In genomic region chr5:126266471-126266870, GRCm38 (mm10) we compare ENCODE assay signal across 28 mouse cellular contexts.
DNase-seq lines count a peak whose midpoint lies in the region; ATAC-seq and TF ChIP-seq lines count a peak whose summit lies in the region.
"Had no signal": no experiment of that assay in that cellular context is flagged by ENCODE, and none has a peak within 500 bp of the region (broad histone marks: within the 10 kb centered on the region; RNA-seq: fewer than 3 reads in every experiment).

No protein-coding gene starts in this region.

- 88% methylated on average over 2 of the region's 2 CpGs for WGBS in midbrain, postnatal 0 days
- WGBS in midbrain, embryonic 16.5 days, result 88% methylated on average over 2 of the region's 2 CpGs

- no peaks in the 10 kb centered on the region for H3K4me1 ChIP-seq in midbrain, postnatal 0 days (ENCODE audit: insufficient read depth, low read length)
- no peaks in the 10 kb centered on the region for H3K4me1 ChIP-seq in midbrain, embryonic 16.5 days (ENCODE audit: control insufficient read depth, insufficient read depth, low read length)
- H3K4me1 ChIP-seq: embryonic facial prominence, embryonic 12.5 days; embryonic facial prominence, embryonic 15.5 days; heart, embryonic 12.5 days; heart, embryonic 15.5 days; hindbrain, embryonic 10.5 days had no signal

- H3K9me3 ChIP-seq in midbrain, postnatal 0 days (ENCODE audit: low read length), result no peaks in the 10 kb centered on the region
- no peaks in the 10 kb centered on the region for H3K9me3 ChIP-seq in midbrain, embryonic 16.5 days (replicated peaks; ENCODE audit: control insufficient read depth, low read length, poor library complexity, severe bottlenecking)
- H3K9me3 ChIP-seq: embryonic facial prominence, embryonic 12.5 days; embryonic facial prominence, embryonic 15.5 days; heart, embryonic 15.5 days; hindbrain, embryonic 10.5 days; hindbrain, embryonic 13.5 days had no signal

- H3K9ac ChIP-seq in midbrain, postnatal 0 days (replicated peaks; ENCODE audit: low read length, poor library complexity, severe bottlenecking), result no peak overlapping the region
- no peak overlapping the region for H3K9ac ChIP-seq in midbrain, embryonic 16.5 days (ENCODE audit: low read depth, low read length)
- H3K9ac ChIP-seq: embryonic facial prominence, embryonic 12.5 days; embryonic facial prominence, embryonic 15.5 days; forebrain, postnatal 0 days; heart, embryonic 12.5 days; heart, embryonic 15.5 days; hindbrain, embryonic 13.5 days had no signal

- peak; percentile 57; the same call in 1 of the 2 replicates for ATAC-seq in frontal cortex, adult (ENCODE audit: low TSS enrichment)
- no peak for ATAC-seq in midbrain, postnatal 0 days (ENCODE audit: low FRiP score)
- no peak for ATAC-seq in midbrain, embryonic 16.5 days
- ATAC-seq: activated CD4-positive, CD25-positive, alpha-beta regulatory T cell, adult 4 months; forebrain, embryonic 14.5 days; forebrain, postnatal 0 days; hindbrain, embryonic 16.5 days had no signal

- H3K4me3 ChIP-seq in midbrain, postnatal 0 days (ENCODE audit: low read depth, low read length), result no peak overlapping the region
- no peak overlapping the region for H3K4me3 ChIP-seq in midbrain, embryonic 16.5 days (ENCODE audit: low read depth, low read length)
- H3K4me3 ChIP-seq: embryonic facial prominence, embryonic 12.5 days; embryonic facial prominence, embryonic 15.5 days; heart, embryonic 12.5 days; heart, embryonic 15.5 days; hindbrain, embryonic 10.5 days; hindbrain, embryonic 13.5 days had no signal

- intact Hi-C loops in left cerebral cortex, postnatal 10 days (cut with DNase I), result no loop called here

- no peaks in the 10 kb centered on the region for H3K36me3 ChIP-seq in midbrain, postnatal 0 days (ENCODE audit: insufficient read depth, low read length)
- H3K36me3 ChIP-seq in midbrain, embryonic 16.5 days (ENCODE audit: control insufficient read depth, insufficient read depth, low read length), result no peaks in the 10 kb centered on the region
- H3K36me3 ChIP-seq: embryonic facial prominence, embryonic 12.5 days; embryonic facial prominence, embryonic 15.5 days; heart, embryonic 12.5 days; heart, embryonic 15.5 days; hindbrain, embryonic 10.5 days; hindbrain, embryonic 13.5 days had no signal

- H3K27me3 ChIP-seq in midbrain, postnatal 0 days (ENCODE audit: insufficient read depth, low read length), result no peaks in the 10 kb centered on the region
- no peaks in the 10 kb centered on the region for H3K27me3 ChIP-seq in midbrain, embryonic 16.5 days (ENCODE audit: control insufficient read depth, insufficient read depth, low read depth, low read length)
- H3K27me3 ChIP-seq: embryonic facial prominence, embryonic 12.5 days; embryonic facial prominence, embryonic 15.5 days; heart, embryonic 12.5 days; heart, embryonic 15.5 days; hindbrain, embryonic 13.5 days had no signal

- no peak overlapping the region for H3K4me2 ChIP-seq in midbrain, postnatal 0 days (ENCODE audit: low read depth, low read length, poor library complexity, severe bottlenecking)
- H3K4me2 ChIP-seq in midbrain, embryonic 16.5 days (ENCODE audit: low read length), result no peak overlapping the region
- H3K4me2 ChIP-seq: embryonic facial prominence, embryonic 12.5 days; embryonic facial prominence, embryonic 15.5 days; heart, embryonic 12.5 days; heart, embryonic 15.5 days; hindbrain, embryonic 13.5 days had no signal

- H3K27ac ChIP-seq in midbrain, postnatal 0 days (ENCODE audit: low read depth, low read length), result no peak overlapping the region
- no peak overlapping the region for H3K27ac ChIP-seq in midbrain, embryonic 16.5 days (ENCODE audit: low read length)
- H3K27ac ChIP-seq: embryonic facial prominence, embryonic 12.5 days; embryonic facial prominence, embryonic 15.5 days; heart, embryonic 15.5 days; hindbrain, embryonic 10.5 days; hindbrain, embryonic 13.5 days had no signal

- TF ChIP-seq CTCF in midbrain, postnatal 0 days (IDR thresholded peaks at IDR 0.05), result no peak

- DNase-seq in frontal cortex, postnatal 25 days (ENCODE audit: low spot score in 2 of 2), result no peak
- DNase-seq in left cerebral cortex, adult 18-20 months (ENCODE audit: low spot score in 2 of 2), result peak; percentile 16 to 33
- DNase-seq in left cerebral cortex, postnatal 10 days (ENCODE audit: extremely low spot score in 1 of 2, low spot score in 2 of 2), result no peak
- DNase-seq in midbrain, postnatal 0 days (ENCODE audit: low spot score), result peak; percentile 9
- peak; percentile 58 for DNase-seq in brain, adult 2 months (ENCODE audit: low read depth, low spot score)
- DNase-seq in adrenal gland, postnatal 36 days, result no peak
- DNase-seq: adrenal gland, adult 8-10 months; adrenal gland, postnatal 25 days; cerebellum, adult 11 months; cerebellum, adult 2 months; cerebellum, adult 9-11 months; cerebellum, postnatal 25 days; forebrain, postnatal 0 days; gastrocnemius, postnatal 25 days; heart, adult 18-20 months; heart, postnatal 10 days; heart, postnatal 36 days had no signal

Comparison
In these comparisons a context has a peak if more than half of its experiments do, and no peak if none do; other contexts are left out.
1. DNase-seq: peak in left cerebral cortex, adult 18-20 months (2 of 2), midbrain, postnatal 0 days (single experiment) and brain, adult 2 months (single experiment); none in frontal cortex, postnatal 25 days (0 of 2), left cerebral cortex, postnatal 10 days (0 of 2) and adrenal gland, postnatal 36 days (0 of 2).